Mouse (Mus musculus) C2C12 (cell line): ENCODE results near the gene Plxna2.

Experiments used
- CEBPB ChIP-seq: IDR thresholded peaks from one replicate; pipeline ENCODE4 v1.6.1; 2011; ENCODE audit warnings: low read depth, mild to moderate bottlenecking, control low read depth, moderate library complexity
- CTCF ChIP-seq: IDR thresholded peaks from one replicate; pipeline ENCODE4 v1.5.1; 2011; ENCODE audit not compliant: control insufficient read depth, insufficient read depth, insufficient read length
- MAX ChIP-seq: IDR thresholded peaks from one replicate; pipeline ENCODE4 v1.6.1; 2011; ENCODE audit warnings: mild to moderate bottlenecking, control low read depth
- MYOD1 ChIP-seq: IDR thresholded peaks from one replicate; pipeline ENCODE4 v1.6.1; 2011; ENCODE audit warnings: low read depth; ENCODE audit not compliant: control insufficient read depth, insufficient read length
- USF1 ChIP-seq: IDR thresholded peaks from one replicate; pipeline ENCODE4 v1.6.1; 2011; ENCODE audit warnings: low read depth, mild to moderate bottlenecking, control low read depth, moderate library complexity

DNA sequence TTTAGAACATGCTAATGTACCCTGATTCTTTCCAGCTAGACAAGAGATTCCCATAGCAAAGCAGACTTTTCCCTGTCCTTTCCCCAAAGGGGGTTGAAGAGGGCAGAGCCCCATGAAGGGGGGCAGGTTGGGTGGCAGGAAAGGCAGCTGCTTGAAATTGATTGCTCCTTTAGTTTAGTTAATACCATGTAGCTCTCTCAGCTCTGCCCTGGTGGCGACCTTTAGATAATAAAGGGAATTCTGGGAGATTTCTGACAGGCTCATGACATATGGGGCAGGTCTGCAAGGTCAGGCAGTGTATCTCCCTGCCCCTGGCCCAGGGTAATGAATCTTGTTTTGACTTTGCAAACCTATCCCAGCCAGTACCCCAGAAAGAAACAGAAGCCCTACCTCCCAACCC lies 17.4 kb downstream of the Plxna2 start:
- TF ChIP-seq CTCF (no peak), USF1 (no peak), MYOD1 (no peak), MAX (no peak), CEBPB (no peak)
